ENCODE assay signal across 8 mouse cellular contexts in the genomic region with DNA sequence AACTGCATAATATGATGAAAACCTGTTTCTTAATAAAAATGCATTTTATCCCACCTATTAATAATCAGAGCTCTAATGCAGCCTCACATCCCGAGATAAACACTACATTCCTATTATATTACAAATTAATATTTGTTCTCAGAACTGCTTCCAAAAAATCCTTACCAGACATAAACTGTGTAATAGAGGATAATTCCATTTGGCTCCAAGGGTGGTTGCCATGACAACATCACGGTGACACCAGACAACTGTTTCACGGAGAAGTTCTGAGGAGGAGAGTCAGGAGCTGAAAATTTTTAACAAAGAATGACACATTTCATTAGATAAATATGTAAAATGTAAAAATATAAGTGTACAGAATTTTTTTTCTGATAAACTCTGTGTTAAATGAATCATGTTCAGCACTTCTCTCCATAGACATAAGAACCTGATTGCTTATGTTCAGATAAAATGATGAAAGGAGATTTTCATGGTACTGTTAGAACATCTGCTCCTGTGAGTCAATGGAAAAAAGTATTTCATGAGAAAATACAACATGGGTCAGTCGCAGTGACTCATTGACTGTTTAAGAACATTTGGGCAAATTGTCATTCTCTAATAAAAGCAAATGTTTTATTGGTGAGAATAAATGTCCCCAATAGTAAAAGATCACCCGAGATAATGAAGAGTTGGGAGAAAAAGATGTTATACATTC. TPM values are rescaled to one million over a fixed set of nuclear protein-coding genes. Genes with fewer than 3 reads are reported as not detected.
A peak's percentile ranks its signal among the peaks of the same experiment; 100 is the strongest.
DNase-seq lines count a peak whose midpoint lies in the region.

No protein-coding gene starts in this region.

- DNase-seq in cerebellum, postnatal 14 days = peak; percentile 21 to 28
- DNase-seq in cerebellum, postnatal 25 days = no peak
- peak; percentile 34 for DNase-seq in 3134 (ENCODE audit: extremely low read depth, insufficient read length, low spot score)
- peak; percentile 12 for DNase-seq in fibroblast of lung, adult 2 months (ENCODE audit: low read depth)
- DNase-seq in layer of hippocampus, postnatal 14 days (ENCODE audit: low spot score in 2 of 2) = peak; percentile 16 to 68
- peak; percentile 41 for DNase-seq in retina, embryonic 14.5 days (ENCODE audit: low spot score)
- DNase-seq in neural tube, embryonic 10.5 days (ENCODE audit: extremely low spot score, low spot score) = no peak
- no peak for DNase-seq in ovary, postnatal 10 days (ENCODE audit: low spot score)

RNA-seq across cellular contexts. Expression of gene Ptprq, which starts 57.3 kb away (rescaled TPM):
- under 1 TPM; 0.23 to 0.24 TPM for total RNA-seq in layer of hippocampus, postnatal 14 days (2021)

Comparison
In these comparisons a context has a peak if more than half of its experiments do, and no peak if none do; other contexts are left out.
1. DNase-seq: peak in cerebellum, postnatal 14 days (2 of 2), 3134 (single experiment), fibroblast of lung, adult 2 months (single experiment), layer of hippocampus, postnatal 14 days (2 of 2) and retina, embryonic 14.5 days (single experiment); none in cerebellum, postnatal 25 days (0 of 2), neural tube, embryonic 10.5 days (single experiment) and ovary, postnatal 10 days (single experiment).